Mouse (Mus musculus) E14TG2a.4 (cell line): ENCODE data around the gene Cyb5r3.

Experiments used
- H3K27me3 ChIP-seq: 2 replicates; pipeline ENCODE4 v1.6.1; 2014; ENCODE audit warnings: low read length, control low read depth; ENCODE audit not compliant: insufficient read depth
- H3K36me3 ChIP-seq: 2 replicates; pipeline ENCODE4 v1.6.1; 2014; ENCODE audit warnings: low read length, control low read depth; ENCODE audit not compliant: insufficient read depth
- H3K4me1 ChIP-seq: replicated peaks from 2 replicates; pipeline ENCODE4 v1.6.1; 2014; ENCODE audit warnings: low read depth, low read length, control low read depth
- H3K4me3 ChIP-seq: replicated peaks from 2 replicates; pipeline ENCODE4 v1.5.1; 2014; ENCODE audit warnings: mild to moderate bottlenecking, low read length
- H3K9me3 ChIP-seq: 2 replicates; pipeline ENCODE4 v1.6.1; 2014; ENCODE audit warnings: low read length, control low read depth
- CTCF ChIP-seq: conservative IDR thresholded peaks from 2 replicates; pipeline ENCODE4 v1.5.1; 2014; ENCODE audit warnings: low read length
- NANOG ChIP-seq: IDR thresholded peaks from 2 replicates; pipeline ENCODE4 v1.6.1; 2014; ENCODE audit warnings: borderline replicate concordance, low read length, mixed read lengths
- POU5F1 ChIP-seq: IDR thresholded peaks from 2 replicates; pipeline ENCODE4 v1.6.1; 2014; ENCODE audit warnings: low read length, borderline replicate concordance

The Cyb5r3 gene

GRCm38 (mm10) chr15:83158587-83159160 lies 13.7 kb downstream of the Cyb5r3 start:
- H3K4me1 ChIP-seq, result peaks cover 67% of the 10 kb centered on the region
- H3K4me3 ChIP-seq, result 0 out of 2 replicates have a peak overlapping the region, but pooled peaks have one; percentile 17
- H3K27me3 ChIP-seq, result no peaks in the 10 kb centered on the region
- peaks cover 84% of the 10 kb centered on the region for H3K36me3 ChIP-seq
- H3K9me3 ChIP-seq, result no peaks in the 10 kb centered on the region
- no peak for TF ChIP-seq POU5F1
- TF ChIP-seq CTCF, result no peak
- TF ChIP-seq NANOG, result no peak

- H3K4me1 ChIP-seq, result peaks cover 70% of the 10 kb centered on the region
- peaks cover 88% of the 10 kb centered on the region for H3K36me3 ChIP-seq
- no peaks in the 10 kb centered on the region for H3K27me3 ChIP-seq
- H3K9me3 ChIP-seq, result no peaks in the 10 kb centered on the region
- no peak for TF ChIP-seq CTCF
- peak overlapping the region; percentile 29; the same call in 1 of the 2 replicates for H3K4me3 ChIP-seq
Measured at GRCm38 (mm10) chr15:83157667-83158064, 14.7 kb downstream of the Cyb5r3 start.

- H3K27me3 ChIP-seq, result no peaks in the 10 kb centered on the region
- H3K9me3 ChIP-seq, result no peaks in the 10 kb centered on the region
- H3K4me1 ChIP-seq, result peaks cover 66% of the 10 kb centered on the region
- no peak for TF ChIP-seq POU5F1
- TF ChIP-seq CTCF, result peak; percentile 94
- peak overlapping the region; percentile 29; the same call in 1 of the 2 replicates for H3K4me3 ChIP-seq
- H3K36me3 ChIP-seq, result peaks cover 84% of the 10 kb centered on the region
Measured at GRCm38 (mm10) chr15:83156929-83157666, 15.3 kb downstream of the Cyb5r3 start.

GRCm38 (mm10) chr15:83155672-83156419 lies 16.5 kb downstream of the Cyb5r3 start:
- TF ChIP-seq CTCF (no peak), POU5F1 (no peak), NANOG (no peak)
- Histone ChIP-seq H3K27me3 (no peaks in the 10 kb centered on the region), H3K4me3 (no peak overlapping the region), H3K9me3 (no peaks in the 10 kb centered on the region), H3K4me1 (peaks cover 56% of the 10 kb centered on the region), H3K36me3 (peaks cover 74% of the 10 kb centered on the region)

- no peak for TF ChIP-seq CTCF
- no peak for TF ChIP-seq NANOG
- no peak for TF ChIP-seq POU5F1
- no peaks in the 10 kb centered on the region for H3K9me3 ChIP-seq
- peaks cover 49% of the 10 kb centered on the region for H3K4me1 ChIP-seq
- no peaks in the 10 kb centered on the region for H3K27me3 ChIP-seq
- H3K36me3 ChIP-seq, result peaks cover 59% of the 10 kb centered on the region
- H3K4me3 ChIP-seq, result no peak overlapping the region
Measured at GRCm38 (mm10) chr15:83154309-83154708, 18.1 kb downstream of the Cyb5r3 start.

- peaks cover 49% of the 10 kb centered on the region for H3K4me1 ChIP-seq
- H3K9me3 ChIP-seq, result no peaks in the 10 kb centered on the region
- no peak for TF ChIP-seq POU5F1
- TF ChIP-seq NANOG, result no peak
- TF ChIP-seq CTCF, result no peak
- no peaks in the 10 kb centered on the region for H3K27me3 ChIP-seq
- no peak overlapping the region for H3K4me3 ChIP-seq
- peaks cover 45% of the 10 kb centered on the region for H3K36me3 ChIP-seq
Measured at GRCm38 (mm10) chr15:83150694-83151093, 21.7 kb downstream of the Cyb5r3 start.

GRCm38 (mm10) chr15:83150073-83150442 lies 22.3 kb downstream of the Cyb5r3 start:
- Histone ChIP-seq H3K36me3 (peaks cover 45% of the 10 kb centered on the region), H3K9me3 (no peaks in the 10 kb centered on the region), H3K4me1 (peaks cover 55% of the 10 kb centered on the region), H3K27me3 (no peaks in the 10 kb centered on the region), H3K4me3 (no peak overlapping the region)
- TF ChIP-seq NANOG (no peak), POU5F1 (no peak), CTCF (no peak)

GRCm38 (mm10) chr15:83149196-83150072 lies 23.0 kb downstream of the Cyb5r3 start, which contains the start of gene Poldip3:
Poldip3 (minus strand) TSS chr15:83149384.
- peak within 1 kb of the TSS; percentile 96 for H3K4me3 ChIP-seq
- no peaks in the 10 kb centered on the region for H3K27me3 ChIP-seq
- peaks cover 61% of the 10 kb centered on the region for H3K4me1 ChIP-seq
- no peak for TF ChIP-seq POU5F1
- no peak for TF ChIP-seq CTCF
- TF ChIP-seq NANOG, result no peak
- H3K9me3 ChIP-seq, result no peaks in the 10 kb centered on the region
- peaks cover 49% of the 10 kb centered on the region for H3K36me3 ChIP-seq
